Mouse (Mus musculus): ENCODE results near the gene Wap. TPM values are rescaled to one million over a fixed set of nuclear protein-coding genes. Genes with fewer than 3 reads are reported as not detected.

Gene Wap
- polyA plus RNA-seq, 1 experiment from 2014 or later: not detected

DNA sequence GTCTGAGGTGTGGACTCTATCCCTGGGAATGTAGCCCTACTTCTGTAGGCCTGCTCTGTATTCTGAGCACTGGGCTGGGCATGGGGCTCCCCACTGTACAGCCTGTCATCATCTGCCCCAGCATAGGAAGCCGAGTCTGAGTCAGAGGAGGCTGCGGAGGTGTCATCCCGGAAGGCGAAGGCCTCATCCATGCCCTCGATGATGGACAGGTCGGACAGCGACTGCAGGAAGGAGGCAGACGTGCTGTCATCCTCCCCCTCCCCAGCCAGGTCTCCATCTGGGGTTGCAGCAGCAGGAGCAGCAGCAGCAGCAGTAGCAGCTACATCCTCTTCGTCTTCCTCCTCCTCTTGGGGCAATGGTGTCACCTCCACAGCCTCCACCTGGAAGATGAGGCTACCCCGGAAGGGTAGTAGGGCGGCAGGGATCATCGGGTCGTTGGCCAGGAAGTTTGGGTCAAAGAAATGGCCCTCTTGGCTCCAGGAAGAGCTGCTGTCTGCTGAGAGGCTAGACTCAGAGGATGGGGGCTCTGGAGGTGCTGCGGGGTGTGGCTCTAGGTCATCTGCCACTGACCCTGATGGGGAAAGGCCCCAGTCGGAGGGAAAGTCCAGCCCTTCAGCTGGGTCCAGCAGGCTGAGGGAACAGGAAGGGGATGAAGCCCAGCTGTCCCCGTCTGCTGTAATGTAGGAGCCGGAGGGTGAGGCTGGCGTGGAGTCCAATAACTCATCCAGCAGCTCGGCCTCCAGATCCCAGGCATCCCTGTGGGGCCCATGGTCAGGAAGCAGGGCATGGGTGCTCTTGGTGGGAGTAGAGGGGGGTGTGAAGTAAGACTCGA is 36.6 kb downstream of the Wap start:
- ATAC-seq (ENCODE audit: low FRiP score) (no peak), DNase-seq (ENCODE audit: low spot score, missing footprints) (no peak)
- Histone ChIP-seq H3K9me3 (ENCODE audit: control insufficient read depth, low read length) (no peaks in the 10 kb centered on the region), H3K36me3 (ENCODE audit: control insufficient read depth, insufficient read depth, low read length) (peaks cover 3% of the 10 kb centered on the region), H3K27ac (ENCODE audit: low read depth, low read length) (no peak overlapping the region), H3K4me1 (ENCODE audit: control insufficient read depth, insufficient read depth, low read length) (peaks cover 37% of the 10 kb centered on the region), H3K9ac (ENCODE audit: low read length) (no peak overlapping the region), H3K4me3 (ENCODE audit: low read depth, low read length) (no peak overlapping the region), H3K4me2 (no peak overlapping the region), H3K27me3 (ENCODE audit: control insufficient read depth, insufficient read depth, low read length) (no peaks in the 10 kb centered on the region)
- 83% methylated on average over 20 of the region's 20 CpGs for WGBS

DNA sequence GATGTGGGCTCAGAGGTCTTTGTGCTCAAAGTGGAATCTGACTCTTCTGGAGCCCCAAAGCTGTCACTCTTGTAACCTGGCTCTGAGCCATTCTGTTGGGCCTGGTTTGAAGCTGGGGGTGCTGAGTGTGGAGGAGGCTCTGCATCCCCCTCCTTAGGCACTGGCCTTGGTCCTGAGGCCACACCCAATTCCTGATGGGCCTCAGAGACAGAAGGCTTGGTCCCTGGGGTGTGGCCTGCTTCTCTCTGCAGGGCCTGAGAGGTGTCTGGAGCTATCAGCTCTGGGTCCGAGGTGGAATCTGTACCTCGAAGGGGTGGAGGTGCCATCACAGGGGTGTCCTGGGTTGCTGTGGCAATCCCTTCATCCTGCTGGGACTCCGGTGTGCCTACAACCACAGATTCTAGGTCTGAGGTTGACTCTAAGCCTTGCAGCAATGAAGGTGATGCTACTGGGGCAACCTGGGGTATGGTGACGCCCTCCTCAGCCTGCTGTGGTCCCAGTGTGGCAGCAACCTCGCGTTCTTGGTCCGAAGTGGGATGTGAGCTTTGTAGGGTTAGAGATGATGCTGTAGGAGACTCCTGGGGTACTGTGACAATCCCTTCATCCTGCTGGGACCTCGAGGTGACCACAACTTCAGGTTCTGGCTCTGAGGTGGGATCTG is 38.0 kb downstream of the Wap start:
- H3K4me2 ChIP-seq: no peak overlapping the region
- DNase-seq (ENCODE audit: low spot score, missing footprints) (no peak), ATAC-seq (ENCODE audit: low FRiP score) (no peak)
- 89% methylated on average over 8 of the region's 8 CpGs for WGBS
- no peak overlapping the region for H3K4me3 ChIP-seq (ENCODE audit: low read depth, low read length)
- no peaks in the 10 kb centered on the region for H3K27me3 ChIP-seq (ENCODE audit: control insufficient read depth, insufficient read depth, low read length)
- no peaks in the 10 kb centered on the region for H3K9me3 ChIP-seq (ENCODE audit: control insufficient read depth, low read length)
- H3K27ac ChIP-seq (ENCODE audit: low read depth, low read length): peak overlapping the region; percentile 68; the same call in 1 of the 2 replicates
- peaks cover 13% of the 10 kb centered on the region for H3K36me3 ChIP-seq (ENCODE audit: control insufficient read depth, insufficient read depth, low read length)
- peaks cover 27% of the 10 kb centered on the region for H3K4me1 ChIP-seq (ENCODE audit: control insufficient read depth, insufficient read depth, low read length)
- no peak overlapping the region for H3K9ac ChIP-seq (ENCODE audit: low read length)

- Histone ChIP-seq H3K9me3 (ENCODE audit: control insufficient read depth, low read length) (no peaks in the 10 kb centered on the region), H3K4me2 (peak overlapping the region; percentile 31), H3K27ac (ENCODE audit: low read depth, low read length) (peak overlapping the region; percentile 68), H3K4me3 (ENCODE audit: low read depth, low read length) (no peak overlapping the region), H3K27me3 (ENCODE audit: control insufficient read depth, insufficient read depth, low read length) (no peaks in the 10 kb centered on the region), H3K36me3 (ENCODE audit: control insufficient read depth, insufficient read depth, low read length) (peaks cover 13% of the 10 kb centered on the region), H3K9ac (ENCODE audit: low read length) (peak overlapping the region; percentile 9; the same call in 1 of the 2 replicates), H3K4me1 (ENCODE audit: control insufficient read depth, insufficient read depth, low read length) (peaks cover 27% of the 10 kb centered on the region)
- ATAC-seq (ENCODE audit: low FRiP score): 0 out of 2 replicates have a peak, but pooled peaks have one; percentile 0
- no peak for DNase-seq (ENCODE audit: low spot score, missing footprints)
- 89% methylated on average over 6 of the region's 6 CpGs for WGBS
Observed at GRCm38 (mm10) chr11:6599831-6600230, 38.6 kb downstream of the Wap start.

DNA sequence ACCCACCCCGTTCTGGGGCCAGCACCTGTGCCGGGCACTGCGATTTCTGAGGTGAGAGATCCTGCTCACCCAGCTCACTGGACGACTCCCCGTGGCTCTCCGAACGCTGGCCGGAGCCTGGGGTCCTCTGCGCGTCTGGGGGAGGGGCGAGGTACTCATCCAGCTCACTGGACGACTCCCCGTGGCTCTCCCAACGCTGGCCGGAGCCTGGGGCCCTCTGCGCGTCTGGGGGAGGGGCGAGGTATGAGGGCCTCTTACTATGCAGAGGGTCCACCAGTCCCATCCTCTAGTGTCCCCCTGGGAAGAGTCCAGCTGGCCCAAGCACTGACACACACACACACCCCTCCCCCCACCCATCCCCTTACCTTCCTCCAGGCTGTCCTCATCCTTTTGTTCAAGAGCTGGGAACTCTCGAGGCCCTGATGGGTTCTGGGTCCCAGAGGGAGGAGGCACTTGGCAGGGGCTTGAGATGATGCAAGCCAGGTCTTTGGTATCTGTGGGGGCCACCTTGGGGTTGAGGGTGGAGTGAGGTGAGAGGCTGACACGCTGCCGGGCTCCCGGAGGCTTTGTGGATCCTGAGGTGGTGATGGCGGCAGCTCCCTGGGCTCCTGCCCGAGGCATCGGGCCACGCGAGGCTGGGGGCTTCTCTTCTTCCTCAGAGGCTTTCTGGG is 39.3 kb downstream of the Wap start:
- 17% methylated on average over 25 of the region's 27 CpGs for WGBS
- H3K36me3 ChIP-seq (ENCODE audit: control insufficient read depth, insufficient read depth, low read length): peaks cover 18% of the 10 kb centered on the region

DNA sequence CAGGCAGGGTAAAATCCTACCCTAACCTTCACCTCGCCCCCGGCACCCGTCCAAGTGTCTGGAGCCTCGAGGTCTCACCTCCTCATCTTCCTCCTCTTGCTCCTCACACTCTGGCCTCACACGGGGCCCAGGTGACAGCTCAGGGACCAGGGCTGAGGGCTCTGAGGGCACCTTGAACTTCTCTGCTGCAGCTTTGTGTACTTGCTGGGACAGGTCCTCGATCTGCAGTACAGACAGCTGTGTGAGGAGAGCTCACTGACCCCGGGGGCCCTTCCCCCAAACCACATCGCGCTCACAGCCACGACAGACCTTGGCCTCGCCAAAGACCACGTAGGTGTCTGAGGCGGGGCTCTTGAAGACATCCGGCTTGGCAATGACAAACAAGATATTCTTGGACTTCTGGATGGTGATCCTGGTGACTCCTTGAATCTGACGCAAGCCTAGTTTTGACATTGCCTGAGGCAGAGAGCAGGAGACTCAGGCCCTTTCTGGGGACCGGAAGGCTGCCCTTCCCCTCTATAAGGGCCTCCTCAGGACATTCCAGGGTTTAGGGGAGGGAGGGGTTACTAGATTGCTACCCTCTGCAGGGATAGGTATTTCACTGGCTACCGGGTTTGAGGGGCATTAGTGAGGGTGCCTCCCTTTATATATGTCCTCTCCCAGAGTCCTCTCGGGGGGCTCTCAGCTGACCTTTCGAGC is 40.1 kb downstream of the Wap start:
- H3K9ac ChIP-seq (ENCODE audit: low read length): peak overlapping the region; percentile 48
- no peaks in the 10 kb centered on the region for H3K9me3 ChIP-seq (ENCODE audit: control insufficient read depth, low read length)
- ATAC-seq (ENCODE audit: low FRiP score) (peak; percentile 9), DNase-seq (ENCODE audit: low spot score, missing footprints) (no peak)
- WGBS: 59% methylated on average over 19 of the region's 19 CpGs
- 0 out of 2 replicates have a peak overlapping the region, but pooled peaks have one; percentile 1 for H3K4me3 ChIP-seq (ENCODE audit: low read depth, low read length)
- peaks cover 21% of the 10 kb centered on the region for H3K4me1 ChIP-seq (ENCODE audit: control insufficient read depth, insufficient read depth, low read length)
- peak overlapping the region; percentile 31 for H3K4me2 ChIP-seq
- H3K36me3 ChIP-seq (ENCODE audit: control insufficient read depth, insufficient read depth, low read length): peaks cover 21% of the 10 kb centered on the region
- H3K27me3 ChIP-seq (ENCODE audit: control insufficient read depth, insufficient read depth, low read length): no peaks in the 10 kb centered on the region
- H3K27ac ChIP-seq (ENCODE audit: low read depth, low read length): 0 out of 2 replicates have a peak overlapping the region, but pooled peaks have one; percentile 14

More for the DNA sequence above, 39.3 kb downstream of the Wap start:
- Histone ChIP-seq H3K9ac (ENCODE audit: low read length) (peak overlapping the region; percentile 48), H3K4me2 (peak overlapping the region; percentile 31), H3K4me1 (ENCODE audit: control insufficient read depth, insufficient read depth, low read length) (peaks cover 26% of the 10 kb centered on the region), H3K27ac (ENCODE audit: low read depth, low read length) (peak overlapping the region; percentile 68), H3K9me3 (ENCODE audit: control insufficient read depth, low read length) (no peaks in the 10 kb centered on the region), H3K4me3 (ENCODE audit: low read depth, low read length) (peak overlapping the region; percentile 1; the same call in 1 of the 2 replicates), H3K27me3 (ENCODE audit: control insufficient read depth, insufficient read depth, low read length) (no peaks in the 10 kb centered on the region)
- DNase-seq (ENCODE audit: low spot score, missing footprints): peak; percentile 91
- peak; percentile 76 for ATAC-seq (ENCODE audit: low FRiP score)

DNA sequence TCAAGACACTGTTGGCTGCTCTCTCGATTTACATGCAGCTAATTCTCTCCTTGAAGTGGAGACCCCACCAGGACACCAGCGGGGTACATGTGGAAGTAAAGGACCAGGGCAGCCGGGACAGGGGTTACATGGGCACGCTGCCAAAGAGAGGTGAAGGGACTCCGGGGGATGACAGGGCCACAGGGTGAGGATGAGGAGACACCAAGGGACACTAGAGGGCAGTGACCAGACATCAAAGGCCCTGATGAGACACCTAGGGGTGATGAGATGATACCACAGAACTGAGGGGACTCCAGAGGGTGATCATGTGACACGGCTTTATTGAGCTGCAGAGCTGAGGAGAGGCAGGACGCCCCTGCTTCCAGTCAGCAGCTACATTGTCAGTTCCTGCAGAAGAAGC is 40.9 kb downstream of the Wap start:
- Histone ChIP-seq H3K9ac (ENCODE audit: low read length) (no peak overlapping the region), H3K27ac (ENCODE audit: low read depth, low read length) (no peak overlapping the region), H3K4me2 (no peak overlapping the region), H3K4me3 (ENCODE audit: low read depth, low read length) (no peak overlapping the region), H3K27me3 (ENCODE audit: control insufficient read depth, insufficient read depth, low read length) (no peaks in the 10 kb centered on the region), H3K36me3 (ENCODE audit: control insufficient read depth, insufficient read depth, low read length) (peaks cover 29% of the 10 kb centered on the region), H3K9me3 (ENCODE audit: control insufficient read depth, low read length) (no peaks in the 10 kb centered on the region), H3K4me1 (ENCODE audit: control insufficient read depth, insufficient read depth, low read length) (peaks cover 19% of the 10 kb centered on the region)
- DNase-seq (ENCODE audit: low spot score, missing footprints): no peak
- no peak for ATAC-seq (ENCODE audit: low FRiP score)
- WGBS: 76% methylated on average over 7 of the region's 7 CpGs

GRCm38 (mm10) chr11:6596616-6597015 is 41.8 kb downstream of the Wap start:
- H3K36me3 ChIP-seq (ENCODE audit: control insufficient read depth, insufficient read depth, low read length): peaks cover 29% of the 10 kb centered on the region
- WGBS: 90% methylated on average over 3 of the region's 3 CpGs

DNA sequence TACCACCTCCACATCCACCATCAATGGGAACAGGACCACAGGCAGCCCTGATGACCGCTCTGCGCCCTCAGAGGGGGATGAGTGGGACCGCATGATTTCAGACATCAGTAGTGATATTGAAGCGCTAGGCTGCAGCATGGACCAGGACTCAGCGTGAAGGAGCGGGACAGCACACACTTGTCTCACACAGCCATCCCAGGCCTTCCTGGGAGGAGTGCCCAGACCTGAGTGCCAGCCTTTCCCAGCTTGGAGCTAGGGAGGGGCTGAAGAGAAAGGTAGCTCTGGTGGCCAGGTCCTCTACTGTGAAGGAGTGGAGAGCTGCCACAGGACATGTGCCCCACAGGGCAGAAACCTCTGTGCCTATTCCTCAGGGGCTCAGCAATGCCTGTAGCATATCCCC is 42.2 kb downstream of the Wap start:
- 98% methylated on average over 6 of the region's 6 CpGs for WGBS
- H3K4me1 ChIP-seq (ENCODE audit: control insufficient read depth, insufficient read depth, low read length): peaks cover 19% of the 10 kb centered on the region
- H3K36me3 ChIP-seq (ENCODE audit: control insufficient read depth, insufficient read depth, low read length): peaks cover 29% of the 10 kb centered on the region
- no peak overlapping the region for H3K27ac ChIP-seq (ENCODE audit: low read depth, low read length)
- no peak for DNase-seq (ENCODE audit: low spot score, missing footprints)
- no peak for ATAC-seq (ENCODE audit: low FRiP score)
- no peaks in the 10 kb centered on the region for H3K27me3 ChIP-seq (ENCODE audit: control insufficient read depth, insufficient read depth, low read length)
- no peak overlapping the region for H3K9ac ChIP-seq (ENCODE audit: low read length)
- H3K4me2 ChIP-seq: no peak overlapping the region
- H3K4me3 ChIP-seq (ENCODE audit: low read depth, low read length): no peak overlapping the region
- no peaks in the 10 kb centered on the region for H3K9me3 ChIP-seq (ENCODE audit: control insufficient read depth, low read length)

More at GRCm38 (mm10) chr11:6596616-6597015, 41.8 kb downstream of the Wap start:
- DNase-seq (ENCODE audit: low spot score, missing footprints): no peak
- Histone ChIP-seq H3K9ac (ENCODE audit: low read length) (no peak overlapping the region), H3K4me1 (ENCODE audit: control insufficient read depth, insufficient read depth, low read length) (peaks cover 19% of the 10 kb centered on the region), H3K9me3 (ENCODE audit: control insufficient read depth, low read length) (no peaks in the 10 kb centered on the region), H3K27me3 (ENCODE audit: control insufficient read depth, insufficient read depth, low read length) (no peaks in the 10 kb centered on the region), H3K4me2 (no peak overlapping the region), H3K4me3 (ENCODE audit: low read depth, low read length) (no peak overlapping the region), H3K27ac (ENCODE audit: low read depth, low read length) (no peak overlapping the region)
- no peak for ATAC-seq (ENCODE audit: low FRiP score)

Data from midbrain, embryonic 11.5 days (tissue).